Mouse (Mus musculus) right cerebral cortex, adult 2 months (tissue): ENCODE results near the gene Krt36.

Source experiments
- DNase-seq, 2 experiments: peaks; one replicate each; pipeline ENCODE4 v3.0.0; 2021 to 2022; ENCODE audit warnings: low spot score in 2 of 2

The Krt36 gene

DNA sequence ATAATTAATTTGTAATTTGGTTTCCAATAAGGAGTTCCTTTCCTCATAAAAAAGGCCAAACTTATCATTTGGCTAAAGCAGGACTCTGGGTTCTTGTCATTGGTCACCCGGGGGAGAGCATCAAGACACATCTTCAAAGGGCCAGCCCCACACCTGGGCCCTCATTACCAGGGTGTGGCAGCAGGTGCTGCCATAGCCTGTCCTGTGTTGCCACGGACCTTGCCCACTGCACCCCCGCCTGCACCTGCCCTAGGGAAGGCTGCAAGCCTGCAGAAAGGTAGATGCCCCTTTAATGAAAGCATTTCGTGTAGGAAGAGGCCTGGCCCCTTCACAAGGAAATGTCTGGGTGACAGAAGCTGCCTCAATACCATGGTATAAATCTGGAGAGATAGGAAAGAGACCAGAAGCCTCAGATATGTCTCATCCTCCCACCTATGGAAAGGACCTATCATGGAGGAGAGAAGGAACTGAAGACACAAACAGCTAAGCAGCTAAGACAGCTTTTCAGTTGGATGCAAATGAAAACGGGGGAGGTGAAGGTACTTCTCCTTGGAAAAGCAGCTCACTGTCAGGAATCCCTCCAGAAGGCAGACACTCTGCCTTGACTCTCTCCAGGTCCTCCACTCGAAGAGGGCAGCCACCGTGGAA, 16.9 kb downstream of the Krt36 start:
- DNase-seq, result no peak

DNA sequence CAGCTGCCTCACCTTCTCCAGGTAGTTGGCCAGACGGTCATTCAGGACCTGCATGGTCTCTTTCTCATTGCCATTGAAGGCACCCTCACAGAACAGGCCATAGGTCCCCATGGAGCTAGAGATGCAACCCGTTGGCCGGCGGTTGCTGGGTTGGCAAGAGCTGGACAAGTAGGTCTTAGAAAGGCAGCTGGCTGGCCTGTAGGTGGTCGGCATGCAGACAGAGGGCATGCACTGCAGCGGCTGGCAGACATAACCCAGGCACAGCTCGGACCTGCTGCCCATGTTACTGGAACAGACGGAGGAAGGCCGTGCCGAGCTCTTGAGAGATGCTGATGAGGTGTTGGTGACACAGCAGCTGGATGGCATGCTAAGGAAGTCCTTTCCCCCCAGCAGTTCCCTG, 17.6 kb downstream of the Krt36 start, which contains the start of gene Krt32:
Krt32 (minus strand) TSS at position 366 of the 400 bp plus-strand sequence.
- DNase-seq, result no peak

DNA sequence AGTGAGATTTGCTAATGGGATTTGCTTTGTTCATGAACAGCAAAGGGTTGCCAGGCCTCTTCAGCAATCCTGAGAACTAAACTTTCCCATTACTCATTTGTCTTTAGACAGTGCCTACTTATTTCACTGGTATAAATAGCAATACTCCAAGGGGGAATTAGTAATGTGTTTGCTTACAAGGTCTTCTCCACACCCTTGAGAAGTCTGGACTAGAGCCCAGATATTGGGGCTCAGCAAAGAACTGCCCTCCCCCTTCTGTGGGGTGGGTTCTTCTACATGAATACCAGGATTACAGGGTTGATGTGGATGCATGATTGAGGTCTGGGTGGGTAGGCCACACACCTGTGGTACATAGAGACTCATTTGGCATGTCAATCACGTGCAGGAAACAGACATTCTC, 31.6 kb downstream of the Krt36 start:
- DNase-seq, result peak in 1 of 2 experiments; percentile 19

DNA sequence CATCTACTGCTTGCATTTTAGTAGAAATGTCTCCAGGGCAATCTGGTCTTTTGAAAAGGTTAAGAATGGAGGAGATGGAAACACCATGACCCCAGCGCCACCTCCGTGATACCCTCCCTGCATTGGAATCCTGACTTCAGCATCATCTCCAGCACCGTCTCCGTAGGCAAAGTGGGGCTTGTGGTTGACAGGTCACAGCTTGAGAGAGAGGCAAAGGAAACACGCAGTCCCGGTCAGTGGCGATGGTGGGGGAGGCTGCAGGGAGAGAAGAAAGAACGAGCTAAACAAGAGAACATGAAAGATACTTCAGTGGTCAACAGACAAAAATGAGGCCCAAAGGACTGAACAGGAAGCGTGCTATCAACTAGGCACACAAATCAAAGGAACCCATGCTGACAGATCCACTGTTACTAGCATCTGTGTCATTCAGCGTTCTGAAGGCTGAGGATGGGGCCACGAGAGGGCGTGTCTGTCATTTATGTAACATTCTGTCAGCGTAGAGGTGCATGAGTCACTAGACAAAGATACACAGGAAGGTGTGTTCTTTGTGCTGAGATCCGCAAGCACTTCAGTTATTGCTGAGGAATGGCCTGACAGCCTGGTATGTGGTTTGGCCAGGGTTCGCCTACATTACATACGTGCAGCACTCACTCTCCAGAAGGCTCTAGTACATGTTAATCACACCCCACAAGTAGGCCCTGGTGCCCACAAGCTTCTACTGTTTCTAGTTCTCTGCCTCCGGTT, 38.0 kb downstream of the Krt36 start:
- DNase-seq, result no peak

DNA sequence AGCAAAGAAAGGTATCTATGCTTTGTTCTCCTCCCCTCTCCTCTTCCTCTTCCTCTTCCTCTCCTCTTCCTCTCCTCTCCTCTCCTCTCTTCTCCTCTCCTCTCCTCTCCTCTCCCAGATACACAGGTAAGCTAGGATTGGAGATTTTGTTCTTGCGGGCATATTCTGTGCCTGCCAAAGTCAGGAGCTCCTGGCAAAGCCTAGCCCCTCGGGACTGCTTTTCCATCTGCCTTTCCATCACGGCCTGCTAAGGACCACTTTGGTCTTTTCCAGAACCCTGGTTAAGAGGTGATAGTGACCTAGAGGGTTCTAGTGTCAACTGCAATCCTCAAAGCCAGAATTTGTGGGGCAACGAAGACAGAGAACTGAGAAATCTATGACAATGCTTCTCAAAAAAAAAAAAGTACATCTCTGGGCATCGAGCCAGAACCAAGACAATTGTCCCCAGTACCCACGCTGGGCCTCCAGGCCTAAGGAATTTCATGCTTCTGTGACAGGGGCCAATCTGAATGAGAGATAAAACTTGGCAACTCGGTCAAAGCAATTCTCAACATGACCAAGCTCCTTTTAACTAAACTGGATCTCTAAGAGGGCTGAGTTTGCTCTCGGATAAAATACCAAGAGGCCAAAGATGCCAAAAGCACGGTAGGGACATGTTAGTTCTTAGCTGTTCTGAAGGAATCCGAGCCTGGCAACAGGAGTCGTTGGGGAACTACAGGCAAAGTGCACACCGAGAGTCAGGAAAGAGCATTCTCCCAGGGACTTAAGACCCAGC, 39.0 kb downstream of the Krt36 start:
- DNase-seq, result no peak

DNA sequence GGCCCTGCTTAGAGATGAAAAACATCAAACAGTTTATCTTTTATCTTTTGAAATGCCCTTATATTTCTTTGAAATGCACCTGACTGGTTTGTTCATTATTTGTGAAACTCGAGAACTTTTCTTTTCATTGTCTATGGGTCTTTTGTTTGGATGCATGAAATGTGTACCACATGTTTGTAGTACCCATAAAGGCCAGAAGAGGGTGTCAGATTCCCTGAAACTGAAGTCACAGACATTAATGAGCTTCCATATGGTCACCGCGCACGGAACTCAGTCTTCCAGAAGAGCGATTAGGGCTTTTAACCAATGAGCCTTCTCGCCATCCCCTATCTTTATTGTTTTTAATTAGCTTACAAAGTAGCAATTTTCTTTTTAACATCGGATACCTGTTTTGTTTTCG, 46.6 kb downstream of the Krt36 start:
- no peak for DNase-seq

DNA sequence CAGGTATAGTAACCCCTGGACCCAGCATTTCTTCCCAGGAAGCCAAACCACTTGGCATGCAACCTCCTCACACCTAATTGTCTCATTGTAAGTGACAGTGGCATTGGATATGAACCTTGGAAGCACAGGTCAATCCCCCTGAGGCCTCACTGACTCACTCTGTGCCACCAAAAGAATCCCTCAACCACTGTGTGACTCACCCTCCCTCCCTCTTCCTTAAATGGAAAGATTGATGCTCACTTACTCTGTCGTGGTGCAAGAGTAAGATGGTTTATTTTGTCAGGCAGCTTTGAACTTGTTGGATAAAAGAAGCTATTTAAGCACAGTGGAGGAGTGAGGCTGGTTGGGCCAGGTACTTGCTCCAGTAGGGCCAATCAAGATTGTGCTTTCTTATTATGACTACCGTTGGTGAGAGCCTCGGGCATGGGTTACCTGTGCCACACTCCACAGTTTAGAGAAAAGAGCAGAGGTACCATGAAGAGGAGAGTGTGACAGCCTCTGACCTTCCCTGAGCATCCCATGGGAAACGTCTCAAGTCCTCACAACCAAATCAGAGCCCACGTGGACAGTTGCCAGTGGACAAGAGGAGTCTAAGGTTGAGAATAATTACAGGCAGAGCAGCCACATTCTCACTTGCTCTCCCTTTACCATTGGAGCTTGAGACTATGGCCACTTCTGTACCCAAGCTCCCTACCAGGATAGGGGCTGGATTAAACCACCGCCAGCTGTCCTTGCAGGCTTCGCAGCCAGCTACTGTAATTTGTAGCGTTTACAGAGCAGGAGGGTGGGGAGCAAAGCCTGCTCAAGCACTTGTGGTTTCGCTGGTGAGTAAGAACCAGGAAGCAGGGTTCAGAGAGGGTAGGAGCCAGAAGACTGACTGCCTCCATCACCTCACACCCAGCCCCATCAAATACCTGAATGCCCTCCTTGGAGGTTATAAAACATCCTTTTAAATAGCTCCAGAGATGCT, 49.5 kb downstream of the Krt36 start:
- DNase-seq, result no peak
